Comparison of ENCODE assay signal across 25 mouse cellular contexts in genomic region chr15:60855112-60855511, GRCm38 (mm10). TPM values are rescaled to one million over a fixed set of nuclear protein-coding genes. Genes with fewer than 3 reads are reported as not detected.
DNase-seq lines count a peak whose midpoint lies in the region; ATAC-seq and TF ChIP-seq lines count a peak whose summit lies in the region.
"Had no signal": no experiment of that assay in that cellular context is flagged by ENCODE, and none has a peak within 500 bp of the region (broad histone marks: within the 10 kb centered on the region; RNA-seq: fewer than 3 reads in every experiment).

No protein-coding gene starts in this region.

- DNase-seq in thymus, adult 2 months, result no peak
- no peak for DNase-seq in left cerebral cortex, adult 11 months (ENCODE audit: low spot score)
- no peak for DNase-seq in gastrocnemius, postnatal 4 days (ENCODE audit: low spot score in 2 of 2)
- DNase-seq: adrenal gland, adult 8-10 months; adrenal gland, postnatal 25 days; cerebellum, adult 18-20 months; cerebellum, adult 9-10 months; cerebellum, postnatal 14 days; forebrain, postnatal 0 days; gastrocnemius, postnatal 10 days; gastrocnemius, postnatal 36 days; heart, adult 2 months; heart, postnatal 14 days had no signal

- peak; percentile 81 for ATAC-seq in granulocyte monocyte progenitor cell, adult 5-6 weeks (replicated peaks; ENCODE audit: poor library complexity, severe bottlenecking)
- ATAC-seq in megakaryocyte progenitor cell, adult 5-6 weeks (replicated peaks; ENCODE audit: poor library complexity), result peak; percentile 47
- ATAC-seq: activated CD4-positive, CD25-positive, alpha-beta regulatory T cell, adult 4 months; forebrain, embryonic 14.5 days; forebrain, postnatal 0 days; hindbrain, embryonic 16.5 days; intestine, embryonic 15.5 days had no signal

- TF ChIP-seq POLR2A in bone marrow macrophage, adult 2 months (IDR thresholded peaks at IDR 0.05; ENCODE audit: borderline replicate concordance, low read depth, low read length), result no peak
- TF ChIP-seq POLR2A in thymus, adult 2 months (IDR thresholded peaks at IDR 0.05; ENCODE audit: control insufficient read depth, extremely low read depth, insufficient read depth, low read length, poor library complexity), result no peak

- H3K27me3 ChIP-seq in thymus, adult 2 months (ENCODE audit: control insufficient read depth, insufficient read depth, low read length), result no peaks in the 10 kb centered on the region
- H3K27me3 ChIP-seq: embryonic facial prominence, embryonic 12.5 days; embryonic facial prominence, embryonic 15.5 days; heart, embryonic 13.5 days; hindbrain, embryonic 13.5 days; intestine, embryonic 15.5 days had no signal

- H3K4me3 ChIP-seq in bone marrow macrophage, adult 2 months (ENCODE audit: insufficient read depth, low read length), result no peak overlapping the region
- H3K4me3 ChIP-seq in thymus, adult 2 months (ENCODE audit: control insufficient read depth, insufficient read depth, low read length), result no peak overlapping the region
- H3K4me3 ChIP-seq: embryonic facial prominence, embryonic 12.5 days; embryonic facial prominence, embryonic 15.5 days; heart, adult 2 months; heart, embryonic 10.5 days; heart, embryonic 13.5 days; hindbrain, embryonic 13.5 days; intestine, embryonic 15.5 days had no signal

- WGBS in thymus, adult 2 months, result 80% methylated on average over 1 of the region's 1 CpGs

- peaks cover 22% of the 10 kb centered on the region for H3K4me1 ChIP-seq in bone marrow macrophage, adult 2 months (ENCODE audit: control insufficient read depth, insufficient read depth, low read length)
- no peaks in the 10 kb centered on the region for H3K4me1 ChIP-seq in thymus, adult 2 months (replicated peaks; ENCODE audit: control insufficient read depth, insufficient read depth, low read length)

- no peaks in the 10 kb centered on the region for H3K36me3 ChIP-seq in thymus, adult 2 months (ENCODE audit: control insufficient read depth, insufficient read depth, low read length)
- H3K36me3 ChIP-seq: embryonic facial prominence, embryonic 12.5 days; embryonic facial prominence, embryonic 15.5 days; heart, embryonic 10.5 days; heart, embryonic 13.5 days; hindbrain, embryonic 13.5 days; intestine, embryonic 15.5 days had no signal

- H3K27ac ChIP-seq in bone marrow macrophage, adult 2 months (ENCODE audit: insufficient read depth, low read depth, low read length), result peak overlapping the region; percentile 46; the same call in 1 of the 2 replicates
- no peak overlapping the region for H3K27ac ChIP-seq in thymus, adult 2 months (ENCODE audit: control insufficient read depth, insufficient read depth, low read length)
- H3K27ac ChIP-seq: embryonic facial prominence, embryonic 12.5 days; embryonic facial prominence, embryonic 15.5 days; heart, adult 2 months; heart, embryonic 10.5 days; hindbrain, embryonic 13.5 days; intestine, embryonic 15.5 days had no signal

- TF ChIP-seq CTCF in bone marrow macrophage, adult 2 months (IDR thresholded peaks at IDR 0.05; ENCODE audit: low read depth, low read length), result no peak
- no peak for TF ChIP-seq CTCF in thymus, adult 2 months (IDR thresholded peaks at IDR 0.05; ENCODE audit: borderline replicate concordance, control insufficient read depth, extremely low read depth, insufficient read depth, low read length, poor library complexity)

RNA-seq across cellular contexts. Expression of gene Fam84b, which starts 1.5 kb away (rescaled TPM):
- polyA plus RNA-seq in bone marrow macrophage, adult 2 months (2012; ENCODE audit: insufficient read depth, insufficient read length, missing spikeins), result 13.6 and 15.7 TPM in 2 replicates
- 8.9 and 9.8 TPM in 2 replicates for total RNA-seq in granulocyte monocyte progenitor cell, adult 5-6 weeks (2014; fragmentation: Nextera tagmentation)
- 7.9 and 9.0 TPM in 2 replicates for total RNA-seq in granulocyte monocyte progenitor cell, adult 5-6 weeks (2017)
- 7.3 and 10.3 TPM in 2 replicates for total RNA-seq in megakaryocyte progenitor cell, adult 5-6 weeks (2015)
- total RNA-seq in megakaryocyte progenitor cell, adult 5-6 weeks (2017), result 7.5 and 9.2 TPM in 2 replicates
- 5.5 and 9.5 TPM in 2 replicates for polyA plus RNA-seq in thymus, adult 2 months (2012; rRNA removed)
- 1 to 10 TPM; 3.3 to 3.4 TPM for total RNA-seq in gastrocnemius, postnatal 4 days (2021)
